Mouse (Mus musculus) heart, adult 18-20 months (tissue): ENCODE results near the gene Bbs2. TPM values are rescaled to one million over a fixed set of nuclear protein-coding genes. Genes with fewer than 3 reads are reported as not detected.

Source experiments
- DNase-seq, 2 experiments: peaks; one replicate each; pipeline ENCODE4 v3.0.0; 2021 to 2022; ENCODE audit warnings: mixed read lengths in 1 of 2
- long read RNA-seq, 2 experiments: library from polyadenylated mRNA; stranded (forward); transcript quantifications; one replicate each; pipeline ENCODE4 v2.0.0; 2021
- total RNA-seq, 2 experiments: library from RNA; stranded (reverse); gene quantifications; 2 replicates each; pipeline ENCODE4 v1.2.3; 2021

The Bbs2 gene
- 10 to 100 TPM in 1 of 2 experiments, 1 to 10 TPM in 1; 7.6 to 10.1 TPM for total RNA-seq
- long read RNA-seq, experiment 1, transcript Bbs2-201 (17 exons, 3,064 nt): major isoform, 9 of 9 reads
- long read RNA-seq, experiment 1, partial matches to known transcripts: 0 of 9 reads
- long read RNA-seq, experiment 1, other reads (novel, unspliced or antisense): 0 of 9 reads
- long read RNA-seq, experiment 2, partial matches to known transcripts: 1 of 5 reads
- long read RNA-seq, experiment 2, other reads (novel, unspliced or antisense): 1 of 5 reads

DNA sequence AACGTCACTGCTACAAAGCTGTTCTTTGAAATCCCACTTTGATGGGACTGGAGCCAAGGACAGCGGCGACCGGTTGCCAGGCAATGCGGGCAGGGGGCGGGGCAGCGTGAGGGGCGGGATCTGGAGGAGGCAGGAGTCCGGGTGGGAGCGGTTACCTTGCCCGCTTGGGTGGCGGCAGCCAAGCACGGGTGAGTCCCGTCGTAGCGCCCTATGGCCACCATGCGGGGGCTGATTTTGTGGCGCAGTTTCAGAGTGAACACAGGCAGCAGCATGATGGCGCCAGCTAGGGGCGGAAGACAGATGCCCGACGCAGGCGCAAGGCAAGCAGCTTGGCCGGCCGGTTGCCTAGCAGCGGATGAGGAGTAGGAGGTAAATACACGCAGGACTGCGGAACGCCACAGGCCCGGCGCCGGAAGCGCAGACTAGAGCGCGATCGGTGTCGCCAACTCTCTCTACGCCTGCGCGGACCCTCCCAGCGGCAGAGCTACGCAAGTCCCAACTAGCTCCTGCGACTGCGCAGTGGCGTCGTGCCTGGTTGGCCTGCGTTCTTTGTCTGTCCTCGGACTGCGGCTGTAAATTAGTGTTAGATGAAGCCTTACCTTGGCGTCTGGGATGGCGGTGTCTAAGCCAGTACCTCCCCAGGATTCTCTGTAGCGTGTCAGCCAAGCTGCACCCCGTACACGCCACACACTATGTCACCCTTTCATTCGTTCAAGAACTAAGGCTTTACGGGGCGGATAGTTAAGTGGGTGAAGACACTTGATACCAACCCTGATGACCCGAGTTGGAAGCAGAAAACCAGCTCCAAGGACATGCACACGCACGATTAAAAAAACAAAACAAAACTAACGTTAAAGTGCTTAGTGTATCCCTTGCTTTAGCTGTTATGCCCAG is at the start of gene Bbs2:
Gene Bbs2, minus strand, starts transcription at position 848 of the 894 bp plus-strand sequence.
- DNase-seq: peak; percentile 99 to 100

DNA sequence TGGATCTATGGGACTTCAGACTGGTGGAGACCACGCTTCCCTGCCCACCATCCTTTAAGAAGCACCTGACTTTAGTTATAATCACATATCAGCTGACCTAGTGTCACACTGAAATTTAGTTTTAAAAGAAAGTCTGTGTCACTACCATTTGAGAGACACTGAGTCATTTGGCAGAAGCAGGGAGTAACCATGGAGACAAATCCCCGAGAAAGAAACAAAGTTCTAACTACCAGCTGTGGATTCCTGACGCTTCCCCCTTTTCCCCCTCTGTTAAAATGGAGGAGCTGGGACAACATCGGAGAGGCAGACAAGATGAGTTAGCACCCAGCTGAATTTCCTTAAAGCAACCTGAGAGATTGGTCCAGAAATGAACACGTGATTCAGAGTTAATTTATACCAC is 49.5 kb upstream of the Bbs2 start:
- DNase-seq: no peak

DNA sequence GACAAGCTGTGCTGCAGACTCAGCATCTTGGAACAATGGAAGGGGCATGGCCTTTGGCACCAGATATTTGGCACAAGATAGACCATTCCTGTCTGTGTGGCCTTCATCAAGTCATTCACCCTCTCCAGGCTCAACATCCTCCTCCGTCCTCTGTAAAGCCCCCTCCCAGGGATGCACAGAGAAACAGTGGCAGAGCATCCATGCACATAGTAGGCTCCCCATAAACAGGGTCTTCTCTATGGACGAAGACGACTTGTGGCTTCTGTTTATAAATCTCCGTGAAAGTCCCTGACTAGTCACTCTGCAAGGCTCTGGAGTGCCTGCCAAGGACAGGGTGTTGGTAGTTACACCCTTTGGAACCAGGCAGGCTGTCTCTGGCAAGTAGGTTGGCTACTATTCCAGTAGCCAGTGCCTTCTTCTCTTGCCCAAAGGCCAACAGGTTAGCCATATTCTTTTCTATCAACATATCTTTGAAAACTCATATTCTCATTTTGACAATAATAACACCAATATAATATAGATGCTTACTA is 41.6 kb upstream of the Bbs2 start:
- DNase-seq: no peak

DNA sequence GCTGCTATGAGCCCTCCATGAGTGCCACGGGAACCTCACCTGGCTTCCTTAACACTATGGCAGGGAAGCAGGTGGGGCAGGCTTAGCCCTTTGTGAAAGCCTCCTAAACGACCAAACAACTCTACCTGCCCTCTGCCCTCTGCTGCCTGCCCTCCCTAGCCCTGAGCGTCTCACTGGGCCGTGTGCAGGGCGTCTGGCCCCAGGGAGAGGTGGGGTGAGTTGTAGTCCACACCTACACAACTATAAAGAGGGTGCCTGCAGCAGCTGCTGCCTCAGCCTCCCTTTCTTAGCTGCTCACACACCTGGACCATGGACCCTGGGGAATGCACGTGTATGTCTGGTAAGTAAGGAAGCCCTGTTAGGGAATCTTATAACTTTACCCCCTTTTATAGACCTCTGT is 38.2 kb upstream of the Bbs2 start, which contains the start of gene Mt4:
Gene Mt4, plus strand, starts transcription at position 265 of the 400 bp plus-strand sequence.
- no peak for DNase-seq

DNA sequence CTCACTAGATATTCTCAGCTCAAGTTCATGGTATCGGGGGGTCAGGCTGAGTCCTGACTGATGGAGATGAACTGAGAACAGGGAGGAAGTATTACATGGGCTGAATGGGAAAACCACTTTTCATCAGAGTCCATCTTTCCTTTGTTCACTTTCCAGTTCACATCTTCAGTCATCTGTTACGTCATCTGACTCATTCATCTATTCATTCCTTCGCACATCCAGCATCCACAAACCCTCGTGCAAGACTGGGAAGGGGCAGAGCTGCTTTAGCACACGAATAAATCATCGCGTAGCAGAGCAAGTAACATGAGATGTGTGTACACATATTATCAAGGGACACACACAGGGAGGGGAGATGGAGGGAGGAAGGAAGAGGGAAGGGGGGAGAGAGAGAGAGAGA is 37.5 kb upstream of the Bbs2 start:
- DNase-seq: no peak

DNA sequence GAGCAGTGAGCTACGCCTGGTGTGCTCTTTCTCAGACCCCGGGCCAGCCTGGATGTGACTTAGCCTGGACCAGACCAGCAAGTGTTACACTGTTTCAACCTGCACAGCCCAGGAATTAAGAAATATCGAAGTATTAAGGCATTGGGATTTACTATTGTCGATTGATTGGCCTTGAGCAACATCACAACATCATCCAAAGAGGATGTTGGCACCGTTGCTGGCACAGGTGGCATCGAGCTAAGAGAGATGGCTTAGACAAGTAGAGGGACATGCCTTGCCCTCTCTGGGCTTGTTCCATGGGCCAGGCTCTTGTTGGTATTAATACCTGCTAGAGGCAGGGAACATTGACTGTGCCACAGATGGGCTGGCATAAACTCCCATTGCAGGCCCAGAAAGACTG is 36.8 kb upstream of the Bbs2 start:
- DNase-seq: no peak

DNA sequence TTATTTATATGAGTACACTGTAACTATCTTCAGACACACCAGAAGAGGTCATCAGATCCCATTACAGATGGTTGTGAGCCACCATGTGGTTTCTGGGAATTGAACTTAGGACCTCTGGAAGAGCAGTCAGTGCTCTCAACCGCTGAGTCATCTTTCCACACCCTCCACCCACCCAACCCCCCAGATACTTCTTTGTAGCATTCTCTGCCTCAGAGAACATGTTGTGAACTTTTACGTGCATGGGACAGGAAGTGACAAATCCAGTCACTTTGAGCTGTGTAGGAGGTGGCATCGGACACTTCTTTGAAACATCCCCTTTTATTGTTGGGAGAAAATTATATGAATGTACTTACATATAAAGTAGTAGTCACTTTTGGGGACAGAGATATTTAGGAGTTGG is 35.9 kb upstream of the Bbs2 start:
- peak in 1 of 2 experiments; percentile 10 for DNase-seq

DNA sequence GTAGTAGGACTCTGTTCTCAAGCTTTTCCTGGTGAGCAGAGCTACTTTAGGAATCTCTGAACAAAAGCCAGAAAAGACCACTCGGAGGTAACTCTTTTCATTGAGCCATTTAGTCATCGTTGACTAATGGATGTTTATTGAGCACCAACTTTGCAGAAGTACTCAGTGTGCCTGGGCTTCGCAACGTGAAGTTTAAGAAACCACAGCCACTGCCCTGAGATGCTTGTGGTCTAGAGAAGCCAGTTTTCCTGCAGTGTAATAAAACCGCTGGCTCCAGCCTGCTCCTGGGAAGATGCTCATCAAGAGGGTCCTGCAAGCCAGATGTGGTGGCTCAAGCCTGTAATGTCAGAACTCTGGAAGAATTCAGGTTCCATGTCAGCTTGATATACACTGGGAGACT is 33.4 kb upstream of the Bbs2 start:
- DNase-seq: no peak

DNA sequence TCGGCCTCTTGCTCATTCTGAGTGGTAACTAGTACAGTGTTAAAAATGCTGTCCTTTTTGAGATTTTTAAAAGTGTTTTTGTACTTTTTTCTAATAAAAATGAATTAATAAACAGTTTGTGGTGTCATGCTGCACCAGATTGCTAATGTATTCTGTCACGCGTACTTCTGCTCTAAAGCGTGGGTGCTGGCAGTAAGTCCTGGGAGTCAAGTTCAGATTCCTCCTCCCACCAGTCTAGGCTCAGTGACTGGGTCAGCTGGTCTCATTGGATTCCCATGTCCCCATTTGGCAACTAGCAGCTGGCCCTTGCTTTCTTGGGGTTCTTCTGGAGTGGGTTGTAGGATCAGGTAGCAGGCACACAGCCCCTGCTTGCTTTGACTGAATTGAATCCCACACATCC is 31.4 kb upstream of the Bbs2 start:
- DNase-seq: no peak

DNA sequence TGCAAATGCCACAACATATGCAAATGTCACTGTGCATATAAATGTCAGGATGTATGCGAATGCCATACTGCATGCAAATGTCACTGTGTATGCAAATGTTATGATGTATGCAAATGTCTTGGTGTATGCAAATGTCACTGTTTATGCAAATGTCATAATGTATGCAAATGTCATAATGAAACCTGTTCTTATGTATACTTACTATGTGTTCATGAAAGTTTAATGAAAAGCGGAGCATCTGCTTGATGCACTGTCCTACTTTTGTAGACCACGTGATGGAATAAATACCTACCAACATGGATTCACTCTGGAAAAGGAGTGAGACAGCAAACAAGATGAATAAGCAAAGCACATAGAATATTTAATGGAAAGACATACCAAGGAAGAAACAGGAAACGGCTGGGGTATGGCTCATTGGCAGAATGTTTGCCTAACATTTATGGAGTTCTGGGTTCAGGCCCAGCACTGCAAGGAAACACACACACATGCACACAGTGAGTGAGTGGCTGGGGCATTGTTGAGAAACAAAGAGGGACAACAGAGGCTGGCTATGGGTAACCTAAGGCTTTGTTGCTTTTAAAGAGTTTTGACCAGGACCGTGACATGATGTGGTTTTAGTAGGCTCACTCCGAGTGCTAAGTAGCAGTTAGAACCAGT is 30.5 kb upstream of the Bbs2 start:
- DNase-seq: no peak

DNA sequence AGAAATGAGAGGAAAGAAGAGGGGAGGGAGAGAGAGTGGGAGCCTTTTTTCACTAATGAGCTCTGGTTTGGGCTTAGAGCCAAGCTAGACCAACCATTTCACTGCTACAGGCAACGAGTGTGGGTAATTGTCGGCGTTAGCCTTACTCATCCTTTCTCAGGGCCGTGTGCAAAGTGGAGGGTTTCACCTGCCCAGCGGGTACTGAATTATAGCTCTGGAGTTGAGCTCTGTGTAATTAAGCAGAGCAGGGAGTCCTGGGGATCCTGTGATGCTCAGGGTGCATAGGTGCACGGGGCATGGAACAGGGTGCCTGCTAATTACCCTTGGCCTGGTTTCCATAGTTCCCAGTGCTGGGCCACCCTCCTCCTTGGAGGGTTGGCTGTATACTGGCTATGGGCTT is 29.0 kb upstream of the Bbs2 start:
- no peak for DNase-seq

DNA sequence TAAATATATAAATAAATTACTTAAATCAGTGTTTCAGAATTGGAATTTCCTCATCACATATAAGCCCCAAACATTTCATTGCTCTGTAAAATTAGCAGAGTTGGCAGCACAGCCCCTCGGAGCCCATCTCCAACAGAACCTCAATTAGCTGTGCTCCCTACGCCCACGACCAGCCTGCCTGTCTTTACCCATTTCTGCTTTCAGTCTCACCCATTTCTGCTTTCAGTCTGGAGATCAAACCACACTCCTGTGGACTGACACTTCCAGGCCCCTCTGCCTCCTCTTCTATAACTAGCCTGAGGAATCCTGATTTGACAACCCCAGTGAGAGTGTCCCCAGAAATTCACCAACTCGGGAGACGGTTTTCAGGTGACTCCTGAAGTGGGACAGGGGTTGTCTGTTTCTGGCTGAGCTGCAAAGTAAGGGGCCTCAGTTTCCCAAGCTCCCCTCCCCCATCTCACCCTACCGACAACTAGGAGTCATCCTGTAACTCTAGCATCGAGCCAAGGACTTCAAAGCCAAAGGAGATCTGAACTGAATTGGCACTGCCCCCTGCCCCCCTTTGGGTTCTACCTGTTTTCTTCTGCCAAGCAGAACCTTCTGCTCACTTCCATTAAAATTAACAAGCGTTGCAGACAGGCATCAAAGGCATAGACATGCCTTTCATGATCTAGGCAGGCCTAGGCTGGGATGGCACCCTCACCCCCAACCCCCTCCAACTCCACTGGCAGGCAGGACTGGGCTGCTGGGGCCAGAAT is 24.2 kb upstream of the Bbs2 start:
- DNase-seq: no peak

DNA sequence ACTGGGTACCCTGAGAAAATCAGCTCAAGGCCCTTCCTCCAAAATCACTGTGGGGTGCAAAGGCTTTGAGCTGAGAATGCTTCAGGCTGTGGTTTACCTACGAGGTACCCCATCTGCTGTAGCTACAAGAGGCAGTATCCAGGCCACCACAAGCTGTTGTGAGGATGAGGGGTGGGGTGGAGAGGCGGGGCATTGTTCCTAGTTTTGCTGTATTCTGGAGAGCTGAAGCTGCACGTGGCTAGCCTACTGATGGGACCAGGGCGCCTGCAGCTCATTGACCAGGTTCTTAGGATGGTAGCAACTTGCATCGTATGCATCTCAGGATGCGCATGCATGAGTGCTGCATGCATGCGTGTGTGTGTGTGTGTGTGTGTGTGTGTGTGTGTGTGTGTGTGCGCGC is 22.9 kb upstream of the Bbs2 start:
- DNase-seq: no peak

DNA sequence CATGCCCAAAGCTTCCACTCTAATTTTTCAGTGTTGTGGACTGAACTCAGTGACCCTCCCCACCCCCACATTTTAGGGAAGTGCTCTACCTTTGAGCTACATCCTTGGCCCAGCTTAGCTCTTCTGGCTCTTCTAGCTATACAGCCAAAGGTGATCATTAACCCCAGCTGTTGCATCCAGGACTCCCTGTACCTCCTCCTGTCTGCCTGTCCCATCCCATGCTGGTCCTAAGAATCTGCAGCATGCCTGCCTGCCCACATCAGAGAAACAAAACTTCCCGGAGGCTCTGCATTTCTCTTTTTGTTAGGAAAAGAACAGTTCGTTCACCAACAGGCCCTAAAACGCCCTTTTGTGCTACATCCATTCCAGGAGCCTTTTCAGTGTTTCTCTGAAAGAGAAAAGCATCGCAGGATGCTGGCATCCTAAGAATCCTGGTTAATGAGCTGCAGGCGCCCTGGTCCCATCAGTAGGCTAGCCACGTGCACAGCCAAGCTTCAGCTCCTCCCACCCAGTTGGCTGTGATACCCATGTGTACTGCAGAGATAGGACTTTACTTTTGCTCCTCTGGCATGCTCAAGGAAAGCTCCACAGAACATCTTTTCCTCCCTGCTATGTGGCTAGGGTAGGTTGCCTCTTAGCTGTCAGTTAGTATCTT is 20.2 kb upstream of the Bbs2 start:
- no peak for DNase-seq

DNA sequence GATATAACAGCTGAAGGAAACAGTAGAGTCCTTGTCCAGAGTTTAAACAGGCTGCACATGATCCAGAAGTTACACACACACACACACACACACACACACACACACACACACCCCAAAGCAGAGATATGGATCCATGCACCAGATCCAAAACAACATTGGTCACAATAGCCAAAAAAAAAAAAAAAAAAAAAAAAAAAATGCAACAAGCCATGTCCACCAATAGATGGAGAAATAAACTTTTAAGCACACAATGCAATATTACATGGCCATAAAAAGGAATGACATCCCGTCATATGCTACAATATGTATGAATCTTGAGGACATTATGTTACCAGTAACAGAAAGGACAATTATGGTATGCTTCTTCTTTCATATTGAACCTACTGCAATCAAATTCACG is 15.2 kb upstream of the Bbs2 start:
- no peak for DNase-seq

DNA sequence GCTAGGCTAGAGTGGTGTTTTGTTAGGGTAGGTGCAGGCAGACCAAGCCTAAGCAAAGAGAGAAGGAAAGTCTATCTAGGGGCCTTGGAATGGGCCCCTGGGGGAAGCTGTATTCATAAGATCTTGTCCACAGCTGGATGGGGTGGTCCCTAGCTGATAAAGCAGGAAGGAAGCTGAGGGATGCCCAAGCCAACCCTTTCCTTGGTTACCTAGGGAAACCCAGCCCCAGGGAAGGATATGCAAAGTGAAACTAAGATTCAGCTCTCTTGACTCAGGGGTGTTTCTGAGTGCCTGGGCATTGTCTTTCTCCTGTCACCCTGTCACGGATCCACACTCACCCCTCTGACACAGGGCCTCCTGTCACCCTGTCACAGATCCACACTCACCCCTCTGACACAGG is 14.7 kb upstream of the Bbs2 start:
- no peak for DNase-seq

DNA sequence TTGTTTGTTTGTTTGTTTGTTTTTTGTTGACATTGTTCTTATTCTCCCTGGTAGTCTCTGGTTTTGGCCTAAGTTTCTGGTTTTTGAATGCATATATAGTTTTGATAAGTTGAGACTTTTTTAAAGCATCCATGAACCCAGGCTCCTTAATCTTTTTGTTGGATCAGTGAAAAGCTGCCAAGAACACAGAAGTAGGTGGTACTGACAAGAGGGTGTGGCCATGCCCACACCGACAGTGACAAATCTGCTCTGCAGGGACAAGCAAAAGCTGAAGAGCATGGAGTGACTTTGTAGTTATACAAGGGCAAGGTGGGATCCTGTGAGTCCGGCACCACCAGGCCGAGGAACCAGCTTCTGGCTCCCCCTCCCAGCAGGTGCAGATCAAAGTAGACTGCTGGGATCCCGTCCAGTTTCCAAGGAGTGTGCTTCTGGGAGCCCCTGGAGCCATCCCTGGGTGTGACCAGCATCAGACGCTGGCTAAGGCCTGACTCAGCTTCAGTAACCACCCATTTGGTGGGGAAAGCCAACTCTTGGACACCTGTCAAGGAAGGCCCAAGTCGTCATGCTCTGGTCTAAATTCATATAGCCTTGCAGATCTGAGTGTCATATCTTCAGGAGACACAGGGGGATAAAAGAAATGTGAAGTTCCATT is 11.9 kb upstream of the Bbs2 start:
- DNase-seq: no peak

DNA sequence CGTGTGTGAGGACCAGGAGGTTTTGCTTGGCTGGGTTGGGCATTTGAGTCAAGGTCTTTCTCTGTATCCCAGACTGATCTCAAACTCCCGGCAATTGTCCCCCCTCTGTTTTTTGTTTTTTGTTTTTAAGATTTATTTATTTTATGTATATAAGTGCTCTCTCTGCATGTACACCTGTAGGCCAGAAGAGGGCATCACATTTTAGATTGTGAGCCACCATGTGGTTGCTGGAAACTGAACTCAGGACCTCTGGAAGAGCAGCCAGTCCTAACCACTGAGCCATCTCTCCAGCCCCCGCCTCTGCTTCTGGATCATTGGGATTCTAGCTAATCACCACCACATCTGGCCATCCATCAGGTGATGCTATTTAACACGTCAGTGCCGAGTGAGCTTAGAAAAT is 11.1 kb upstream of the Bbs2 start:
- DNase-seq: no peak

DNA sequence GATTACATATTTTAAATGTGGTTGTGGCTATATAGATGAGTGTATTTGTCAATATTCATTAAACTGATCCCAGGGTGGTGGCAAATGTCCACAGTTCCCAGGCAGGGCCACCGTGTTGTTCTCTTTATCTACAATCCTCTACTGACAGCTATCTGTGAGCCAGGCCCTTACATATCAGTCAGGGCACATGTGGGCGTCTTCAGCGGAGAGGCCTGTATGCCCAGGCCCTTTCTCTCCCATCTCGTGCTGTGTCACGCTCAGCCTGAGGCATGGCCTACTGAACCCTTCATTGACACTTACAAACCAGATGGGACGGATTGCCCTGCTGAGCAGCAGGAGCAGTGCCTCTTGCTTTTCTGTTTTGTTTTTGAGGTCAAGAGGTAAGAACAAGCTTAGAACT is 10.7 kb upstream of the Bbs2 start:
- no peak for DNase-seq

DNA sequence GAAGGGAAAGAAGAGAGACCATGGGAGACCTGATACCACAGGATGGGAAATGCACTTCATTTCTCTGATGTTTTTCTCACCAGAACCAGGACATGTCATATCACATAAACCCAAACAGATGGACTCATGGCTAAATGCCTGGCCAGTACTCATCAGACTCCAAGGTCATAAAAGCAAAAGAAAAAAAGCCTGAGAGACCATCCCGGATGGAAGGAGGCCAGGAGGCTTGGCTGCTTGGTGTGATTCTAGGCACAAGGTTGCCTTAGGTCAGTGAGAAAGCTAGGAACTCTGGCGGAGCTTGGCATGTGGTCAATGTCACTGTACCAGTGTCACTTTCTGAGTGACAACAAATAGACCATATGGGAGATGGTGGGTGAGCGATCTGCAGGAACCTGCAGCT is 9.1 kb upstream of the Bbs2 start:
- peak; percentile 27 to 43 for DNase-seq

DNA sequence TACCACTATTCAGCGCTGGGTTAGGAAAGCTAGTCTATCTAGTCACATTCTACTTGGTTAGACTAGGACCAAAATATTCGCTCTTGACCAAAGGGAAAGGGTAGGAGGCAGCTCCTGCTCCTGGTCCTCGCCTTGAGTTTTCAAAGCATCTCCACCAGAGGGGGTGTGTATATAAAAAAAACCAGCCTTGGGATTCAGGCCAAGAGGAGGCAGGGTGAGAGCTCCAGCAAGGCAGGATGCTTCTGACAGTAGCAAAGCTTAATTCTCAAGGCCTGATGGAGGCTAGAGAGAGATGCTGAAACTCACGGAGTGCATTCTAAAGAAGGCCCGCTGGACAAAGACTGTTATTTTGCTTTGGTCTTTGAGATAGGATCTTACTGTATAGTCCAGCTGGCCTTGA is 5.4 kb upstream of the Bbs2 start:
- no peak for DNase-seq
